Mouse (Mus musculus) stomach, embryonic 16.5 days (tissue): ENCODE data around the gene Hoxb8. TPM values are rescaled to one million over a fixed set of nuclear protein-coding genes. Genes with fewer than 3 reads are reported as not detected.
A peak's percentile ranks its signal among the peaks of the same experiment; 100 is the strongest.

Experiments used
- ATAC-seq: fragments of 200-750 bp; cut with Nextera tagmentation; 2 replicates; pipeline ENCODE4 v1.8.0; 2017; ENCODE audit warnings: moderate number of reproducible peaks, moderate TSS enrichment; ENCODE audit not compliant: insufficient read depth, low FRiP score
- H3K27ac ChIP-seq: fragments of 300-500 bp; sonication (generic); 2 replicates; pipeline ENCODE4 v1.5.1; 2014; ENCODE audit warnings: low read length
- H3K27me3 ChIP-seq: fragments of 300-500 bp; sonication (generic); 2 replicates; pipeline ENCODE4 v1.6.1; 2014; ENCODE audit warnings: low read length, control low read depth, mixed read lengths; ENCODE audit not compliant: control insufficient read depth, insufficient read depth
- H3K36me3 ChIP-seq: fragments of 300-500 bp; sonication (generic); 2 replicates; pipeline ENCODE4 v1.6.1; 2014; ENCODE audit warnings: low read length; ENCODE audit not compliant: control insufficient read depth, insufficient read depth
- H3K4me1 ChIP-seq: fragments of 300-500 bp; sonication (generic); 2 replicates; pipeline ENCODE4 v1.6.1; 2014; ENCODE audit warnings: low read length, control low read depth, mixed read lengths; ENCODE audit not compliant: control insufficient read depth, insufficient read depth
- H3K4me2 ChIP-seq: fragments of 300-500 bp; sonication (generic); 2 replicates; pipeline ENCODE4 v1.6.1; 2014; ENCODE audit warnings: low read depth, low read length, mixed read lengths
- H3K4me3 ChIP-seq: fragments of 300-500 bp; sonication (generic); replicated peaks from 2 replicates; pipeline ENCODE4 v1.5.1; 2014; ENCODE audit warnings: mild to moderate bottlenecking, low read length
- H3K9ac ChIP-seq: fragments of 300-500 bp; sonication (generic); 2 replicates; pipeline ENCODE4 v1.6.1; 2014; ENCODE audit warnings: low read length
- H3K9me3 ChIP-seq: fragments of 300-500 bp; sonication (generic); replicated peaks from 2 replicates; pipeline ENCODE4 v1.6.1; 2016; ENCODE audit warnings: low read length, control low read depth; ENCODE audit not compliant: control insufficient read depth
- WGBS: fragments of 180-500 bp; shearing (Covaris S2); extraction: QIAGEN DNeasy Blood & Tissue Kit; methylation state at CpG from one replicate; pipeline ENCODE4 v1.1.7; 2014; 5-methylcytosine and 5-hydroxymethylcytosine counted together
- polyA plus RNA-seq: library from polyadenylated mRNA; unstranded; fragments of >200 nt; fragmentation: Nextera tagmentation; extraction: Ambion mirVana; gene quantifications from 2 replicates; pipeline ENCODE4 v1.2.1, GENCODE M21; 2015

Hoxb8 gene
- polyA plus RNA-seq, 1 experiment from 2014 or later: 0.44 TPM

DNA sequence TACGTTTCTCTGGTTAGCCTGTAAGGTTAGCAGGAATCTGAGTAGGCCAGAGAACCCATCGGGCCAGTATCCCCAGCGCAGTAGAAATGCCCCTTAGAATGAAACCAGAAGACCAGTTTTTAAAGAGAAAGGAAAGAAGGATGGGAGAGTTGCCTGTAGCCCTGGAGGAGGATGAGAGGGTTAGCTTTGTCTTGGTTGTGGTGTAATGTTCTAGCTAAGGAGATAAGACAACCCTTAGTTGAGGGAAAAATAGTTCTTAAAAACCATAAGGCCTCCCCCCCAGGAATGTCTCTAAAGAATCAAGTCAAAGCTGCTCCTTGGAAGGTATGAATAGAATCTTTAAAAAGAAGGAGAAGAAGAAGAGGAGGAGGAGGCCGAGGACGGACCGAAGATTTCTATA, 41.0 kb downstream of the Hoxb8 start:
- H3K9ac ChIP-seq: peak overlapping the region; percentile 84
- H3K27me3 ChIP-seq: peaks cover 5% of the 10 kb centered on the region; the same call in 1 of the 2 replicates
- 0 out of 2 replicates have a peak, but pooled peaks cover 6% of the 10 kb centered on the region for H3K4me1 ChIP-seq
- ATAC-seq: no peak
- H3K27ac ChIP-seq: peak overlapping the region; percentile 98
- H3K4me3 ChIP-seq: peak overlapping the region; percentile 63
- 20% methylated on average over 6 of the region's 6 CpGs for WGBS
- peak overlapping the region; percentile 65 for H3K4me2 ChIP-seq
- no peaks in the 10 kb centered on the region for H3K36me3 ChIP-seq
- no peaks in the 10 kb centered on the region for H3K9me3 ChIP-seq

DNA sequence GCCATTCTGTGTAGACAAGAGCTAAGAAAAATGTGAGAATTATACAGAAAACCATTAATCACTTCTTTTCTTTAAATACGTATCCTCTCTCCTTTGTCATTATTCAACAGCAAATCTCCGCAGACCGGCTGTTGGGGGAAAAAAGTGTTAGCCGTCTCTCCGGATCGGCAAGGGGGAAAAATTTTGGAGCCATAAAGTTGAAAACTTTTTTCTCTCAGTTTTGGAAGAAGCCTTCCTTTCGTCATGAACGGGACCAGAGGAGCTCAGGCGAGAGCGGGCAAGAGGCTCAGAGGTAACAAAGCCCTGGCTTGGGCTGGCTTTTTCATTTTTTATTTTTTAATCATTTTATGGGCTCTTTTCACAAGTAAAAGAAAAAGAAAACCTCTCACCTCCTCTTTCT, 41.4 kb downstream of the Hoxb8 start, which contains the start of gene Hoxb3:
Hoxb3 (plus strand) TSS at position 173 of the 400 bp plus-strand sequence.
- peak within 1 kb of the TSS; percentile 63 for H3K4me3 ChIP-seq
- ATAC-seq: no peak
- 0 out of 2 replicates have a peak, but pooled peaks cover 6% of the 10 kb centered on the region for H3K4me1 ChIP-seq
- H3K27ac ChIP-seq: peak within 1 kb of the TSS; percentile 98
- H3K27me3 ChIP-seq: peaks cover 5% of the 10 kb centered on the region; the same call in 1 of the 2 replicates
- peak within 1 kb of the TSS; percentile 65 for H3K4me2 ChIP-seq
- no peaks in the 10 kb centered on the region for H3K9me3 ChIP-seq
- H3K36me3 ChIP-seq: no peaks in the 10 kb centered on the region
- WGBS: 23% methylated on average over 10 of the region's 10 CpGs
- H3K9ac ChIP-seq: peak within 1 kb of the TSS; percentile 84

DNA sequence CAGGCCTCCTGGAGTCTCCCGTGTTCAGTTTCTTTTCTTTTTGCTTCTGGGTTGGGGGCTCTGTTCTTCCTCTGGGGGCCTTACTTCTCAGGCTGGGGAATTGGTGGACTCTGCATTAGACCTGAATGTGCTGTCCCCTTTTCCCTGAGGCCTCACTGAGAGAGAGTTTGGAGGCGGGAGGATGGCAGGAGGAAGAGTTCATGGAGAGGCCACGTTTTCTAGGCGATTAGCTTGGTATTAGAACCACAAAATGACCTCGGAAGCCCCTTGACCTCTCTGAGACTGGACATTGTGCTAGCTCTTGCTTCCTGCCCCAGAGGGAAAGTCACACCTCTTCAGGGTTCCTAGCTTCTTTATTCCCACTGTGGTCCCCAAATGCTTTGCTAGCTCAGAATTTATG, 42.4 kb downstream of the Hoxb8 start:
- Histone ChIP-seq H3K4me2 (peak overlapping the region; percentile 65), H3K4me3 (peak overlapping the region; percentile 63), H3K9ac (peak overlapping the region; percentile 84), H3K9me3 (no peaks in the 10 kb centered on the region), H3K4me1 (peaks cover 8% of the 10 kb centered on the region; the same call in 1 of the 2 replicates), H3K36me3 (no peaks in the 10 kb centered on the region), H3K27me3 (peaks cover 5% of the 10 kb centered on the region; the same call in 1 of the 2 replicates), H3K27ac (peak overlapping the region; percentile 98)
- ATAC-seq: no peak
- 6% methylated on average over 5 of the region's 5 CpGs for WGBS

DNA sequence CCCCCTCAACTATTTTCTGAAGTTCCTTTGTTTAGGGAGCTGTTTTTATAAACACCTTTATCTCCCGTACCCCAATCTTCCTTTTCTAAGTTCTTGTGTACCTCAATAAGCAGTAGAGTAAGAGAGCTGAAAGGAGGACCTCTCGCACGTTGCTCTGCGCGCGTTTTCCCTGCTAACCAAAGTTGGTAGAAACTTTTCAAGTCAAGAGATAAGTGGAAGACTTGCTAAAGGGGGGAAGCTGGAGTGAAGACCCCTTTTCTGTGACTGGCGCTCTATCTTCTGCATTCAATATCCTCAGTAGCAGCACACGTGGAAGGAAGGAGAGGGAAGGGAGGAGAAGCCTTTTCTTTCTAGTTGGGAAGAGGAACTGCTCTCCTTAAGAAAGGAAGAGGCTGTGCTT, 43.3 kb downstream of the Hoxb8 start:
- Histone ChIP-seq H3K4me1 (peaks cover 10% of the 10 kb centered on the region; the same call in 1 of the 2 replicates), H3K27me3 (peaks cover 5% of the 10 kb centered on the region; the same call in 1 of the 2 replicates), H3K27ac (peak overlapping the region; percentile 98), H3K36me3 (no peaks in the 10 kb centered on the region), H3K9ac (peak overlapping the region; percentile 84), H3K4me2 (peak overlapping the region; percentile 65), H3K4me3 (peak overlapping the region; percentile 63), H3K9me3 (no peaks in the 10 kb centered on the region)
- ATAC-seq: no peak
- 20% methylated on average over 8 of the region's 8 CpGs for WGBS

DNA sequence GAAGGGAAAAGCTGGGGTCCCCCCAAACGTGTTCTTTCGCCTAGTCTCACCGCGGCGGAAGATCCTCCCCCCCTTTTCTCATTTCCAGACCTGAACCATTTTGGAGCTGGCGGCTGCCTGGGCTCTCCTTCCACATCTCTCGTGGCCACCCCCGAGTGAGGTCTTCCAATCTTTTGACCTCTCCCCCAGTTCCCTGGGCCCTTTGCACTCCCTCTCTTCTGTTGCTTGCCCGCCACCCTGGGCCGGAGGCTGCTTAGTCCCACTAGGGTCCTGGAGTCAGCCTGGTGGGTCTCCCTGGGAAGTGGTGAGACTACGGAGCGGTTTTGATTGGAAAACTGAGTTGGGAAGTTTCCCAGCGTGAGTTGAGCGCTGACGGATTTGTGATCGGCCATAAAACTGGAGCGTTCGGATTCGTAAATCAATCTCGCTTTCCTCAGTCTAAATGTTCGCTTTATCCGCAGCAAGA, 44.1 kb downstream of the Hoxb8 start:
- ATAC-seq: no peak
- peaks cover 5% of the 10 kb centered on the region; the same call in 1 of the 2 replicates for H3K27me3 ChIP-seq

DNA sequence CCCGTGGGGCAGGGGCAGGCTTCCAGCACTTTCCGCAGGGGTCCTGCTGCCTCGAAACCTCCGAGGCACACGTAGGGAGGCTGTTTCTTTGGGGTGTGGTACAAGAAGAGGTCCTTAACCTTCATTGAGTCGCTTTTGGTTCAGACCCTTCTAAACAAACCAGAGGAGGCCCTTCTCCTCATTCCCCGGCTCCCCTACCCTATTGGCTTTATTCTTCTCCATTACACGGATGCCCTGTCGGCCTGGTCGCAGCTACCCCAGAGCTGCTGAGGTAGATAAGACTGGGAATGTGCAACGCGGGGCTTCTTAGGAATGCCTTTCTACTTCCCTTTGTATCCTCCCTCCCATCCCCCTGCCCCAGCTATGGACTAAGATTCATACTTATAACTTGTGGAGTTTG, 45.0 kb downstream of the Hoxb8 start:
- Histone ChIP-seq H3K27ac (peak overlapping the region; percentile 98), H3K27me3 (peaks cover 5% of the 10 kb centered on the region; the same call in 1 of the 2 replicates), H3K9ac (peak overlapping the region; percentile 84), H3K36me3 (no peaks in the 10 kb centered on the region), H3K4me3 (peak overlapping the region; percentile 63), H3K9me3 (no peaks in the 10 kb centered on the region), H3K4me2 (peak overlapping the region; percentile 65), H3K4me1 (peaks cover 21% of the 10 kb centered on the region)
- ATAC-seq: no peak
- WGBS: 12% methylated on average over 12 of the region's 12 CpGs

More for the DNA sequence above, 44.1 kb downstream of the Hoxb8 start:
- Histone ChIP-seq H3K27ac (peak overlapping the region; percentile 98), H3K4me1 (peaks cover 17% of the 10 kb centered on the region), H3K4me3 (peak overlapping the region; percentile 63), H3K4me2 (peak overlapping the region; percentile 65), H3K36me3 (no peaks in the 10 kb centered on the region), H3K9me3 (no peaks in the 10 kb centered on the region), H3K9ac (peak overlapping the region; percentile 84)
- WGBS: 21% methylated on average over 22 of the region's 22 CpGs

DNA sequence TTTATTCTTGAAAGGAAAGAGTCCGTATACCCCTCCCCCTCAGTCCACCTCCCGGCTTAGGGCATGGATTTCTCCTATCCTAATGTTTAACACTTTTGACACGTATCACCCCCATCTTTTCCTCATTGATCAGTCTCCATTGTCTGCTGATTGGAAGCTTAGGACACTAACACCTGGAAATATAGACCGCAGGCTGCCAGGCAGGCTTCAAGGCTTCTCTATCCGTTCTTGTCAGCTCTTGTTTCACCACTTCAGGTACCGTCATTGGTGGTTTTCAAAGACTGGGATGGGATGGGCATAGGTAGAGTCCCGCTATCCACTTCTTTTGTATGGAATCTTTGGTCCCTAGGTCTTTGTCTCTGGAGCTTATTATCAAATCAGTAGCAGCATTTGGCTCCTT, 45.4 kb downstream of the Hoxb8 start:
- H3K4me1 ChIP-seq: peaks cover 25% of the 10 kb centered on the region
- H3K9me3 ChIP-seq: no peaks in the 10 kb centered on the region
- peak overlapping the region; percentile 98 for H3K27ac ChIP-seq
- no peak for ATAC-seq
- H3K9ac ChIP-seq: peak overlapping the region; percentile 84
- WGBS: 22% methylated on average over 7 of the region's 7 CpGs
- H3K36me3 ChIP-seq: no peaks in the 10 kb centered on the region
- peak overlapping the region; percentile 63 for H3K4me3 ChIP-seq
- H3K27me3 ChIP-seq: peaks cover 5% of the 10 kb centered on the region; the same call in 1 of the 2 replicates
- H3K4me2 ChIP-seq: peak overlapping the region; percentile 65

DNA sequence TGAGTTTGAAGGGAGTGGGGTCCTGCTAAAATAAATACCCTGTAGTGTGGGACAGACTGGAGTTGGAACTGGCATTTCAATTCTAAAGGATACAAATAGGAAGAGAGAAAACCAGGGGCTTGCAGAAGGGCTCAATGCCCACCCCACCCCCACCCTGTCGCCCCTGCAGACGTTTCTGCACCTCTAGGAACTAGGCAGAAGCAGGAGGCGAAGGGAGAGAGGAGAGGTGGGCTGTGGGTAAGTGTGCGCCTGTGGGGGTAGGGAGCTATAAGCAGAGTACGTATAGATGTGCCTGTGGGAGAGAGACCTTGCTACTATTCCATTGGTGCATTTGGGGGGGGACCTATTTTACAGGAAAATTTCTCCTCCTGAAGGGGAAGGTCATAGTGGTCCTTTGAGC, 46.0 kb downstream of the Hoxb8 start:
- peak overlapping the region; percentile 98 for H3K27ac ChIP-seq

DNA sequence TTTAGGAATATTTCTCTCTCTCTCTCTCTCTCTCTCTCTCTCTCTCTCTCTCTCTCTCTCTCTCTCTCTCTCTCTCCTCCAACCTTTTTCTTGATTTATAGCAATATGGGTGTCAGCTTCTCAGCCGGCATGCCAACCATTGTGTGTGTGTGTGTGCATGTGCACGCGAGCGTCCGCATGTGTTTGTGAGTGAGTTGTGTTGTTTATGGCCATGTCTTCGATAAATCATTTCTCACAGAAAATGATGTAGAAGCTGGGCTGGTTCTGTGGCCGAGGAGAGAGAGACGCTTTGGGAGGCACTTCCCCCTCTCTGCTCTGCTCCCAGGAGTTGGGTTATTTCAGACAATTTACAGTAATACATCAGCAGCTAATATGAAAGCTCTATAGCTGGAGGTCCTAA, 46.9 kb downstream of the Hoxb8 start:
- H3K27me3 ChIP-seq: peaks cover 5% of the 10 kb centered on the region; the same call in 1 of the 2 replicates
- peak overlapping the region; percentile 63 for H3K4me3 ChIP-seq
- H3K36me3 ChIP-seq: no peaks in the 10 kb centered on the region
- 22% methylated on average over 8 of the region's 8 CpGs for WGBS
- H3K27ac ChIP-seq: peak overlapping the region; percentile 98
- H3K4me1 ChIP-seq: peaks cover 27% of the 10 kb centered on the region
- H3K4me2 ChIP-seq: peak overlapping the region; percentile 65
- peak overlapping the region; percentile 61; the same call in 1 of the 2 replicates for H3K9ac ChIP-seq
- ATAC-seq: no peak
- H3K9me3 ChIP-seq: no peaks in the 10 kb centered on the region

More for the DNA sequence above, 46.0 kb downstream of the Hoxb8 start:
- peak overlapping the region; percentile 65 for H3K4me2 ChIP-seq
- no peaks in the 10 kb centered on the region for H3K9me3 ChIP-seq
- peaks cover 27% of the 10 kb centered on the region for H3K4me1 ChIP-seq
- H3K9ac ChIP-seq: peak overlapping the region; percentile 84
- ATAC-seq: no peak
- peaks cover 5% of the 10 kb centered on the region; the same call in 1 of the 2 replicates for H3K27me3 ChIP-seq
- no peaks in the 10 kb centered on the region for H3K36me3 ChIP-seq
- 14% methylated on average over 5 of the region's 5 CpGs for WGBS
- H3K4me3 ChIP-seq: peak overlapping the region; percentile 63
